Mouse (Mus musculus): ENCODE results near the gene Ly6g5c.

- TF ChIP-seq EP300 (IDR thresholded peaks at IDR 0.05; ENCODE audit: insufficient read depth, low read depth, low read length) (no peak), POLR2A (IDR thresholded peaks at IDR 0.05; ENCODE audit: insufficient read depth, low read depth, low read length) (no peak)
These were observed 4.8 kb upstream of the Ly6g5c start for GRCm38 (mm10) chr17:35103221-35103690.

Data from heart, adult 2 months (tissue).